Mouse (Mus musculus): ENCODE measurements around the gene Map10.

Gene Map10

DNA sequence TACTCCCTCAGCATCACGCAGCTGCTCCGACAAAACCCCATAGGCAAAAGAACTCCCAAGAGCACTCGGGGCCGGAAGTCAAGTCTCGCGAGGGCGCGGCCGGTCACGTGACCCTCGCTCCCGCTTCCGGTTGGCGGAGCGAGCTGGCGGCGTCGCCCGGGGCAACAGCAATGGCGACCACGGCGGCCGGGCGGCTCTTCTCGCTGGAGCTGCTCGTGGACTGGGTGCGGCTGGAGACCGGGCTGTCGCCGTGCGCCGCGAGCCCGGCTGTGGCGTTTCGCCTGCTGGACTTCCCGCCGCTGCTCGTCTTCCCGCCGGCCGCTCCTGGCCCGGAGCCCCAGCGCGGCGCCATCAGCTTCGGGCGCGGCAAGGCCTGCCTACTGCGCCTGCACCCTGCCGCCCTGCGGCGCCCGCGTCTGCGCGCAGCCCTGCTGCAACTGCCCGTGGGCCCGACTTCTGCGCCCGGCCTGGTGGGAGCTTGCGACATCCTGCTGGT is at the start of gene Map10:
TSS of gene Map10 (plus strand) at position 119 of the 496 bp plus-strand sequence.
- peak; percentile 77 for DNase-seq (ENCODE audit: low spot score)

- DNase-seq (ENCODE audit: low spot score): no peak
Measured at GRCm38 (mm10) chr8:125620301-125620700, 49.3 kb upstream of the Map10 start.

DNA sequence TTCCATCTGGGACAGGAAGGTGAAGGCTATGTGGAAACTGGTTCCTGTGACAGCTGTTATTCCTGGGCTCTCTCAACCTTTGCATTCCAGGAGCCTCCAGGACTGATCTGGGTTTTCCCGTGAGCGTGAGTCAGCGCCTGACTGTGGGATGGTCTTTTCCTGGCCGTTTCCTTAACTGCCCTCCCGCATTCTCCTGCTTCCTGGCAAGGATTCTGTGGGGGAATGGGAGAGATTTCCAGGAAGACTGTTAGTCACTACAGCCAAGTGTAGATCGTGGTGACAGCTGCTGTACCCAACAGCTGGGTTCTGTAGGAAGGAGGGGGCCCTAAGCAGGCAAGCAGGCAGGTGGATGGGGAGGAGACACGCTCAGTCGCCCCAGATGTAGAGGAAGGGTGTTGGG is 45.3 kb upstream of the Map10 start:
- DNase-seq (ENCODE audit: low spot score): no peak

DNA sequence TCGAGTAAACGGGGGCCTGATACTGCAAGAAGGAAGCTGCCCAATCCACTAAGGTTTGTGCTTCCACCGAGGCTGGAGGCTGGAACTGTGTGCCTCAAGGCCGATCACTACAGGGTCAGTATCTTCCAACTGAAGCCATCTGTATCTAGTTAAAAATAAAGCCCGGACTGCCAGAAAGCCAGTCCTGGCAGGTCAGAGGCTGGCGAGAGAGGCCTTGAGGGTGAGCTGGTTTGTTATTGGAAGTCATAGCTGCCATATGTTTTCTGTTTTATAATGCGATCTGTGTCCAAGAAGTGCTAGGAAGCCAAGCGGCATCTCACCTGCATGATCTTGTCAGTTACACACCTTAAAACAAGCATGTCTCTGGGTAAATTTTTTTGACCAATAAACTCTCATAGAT is 43.2 kb upstream of the Map10 start:
- no peak for DNase-seq (ENCODE audit: low spot score)

DNA sequence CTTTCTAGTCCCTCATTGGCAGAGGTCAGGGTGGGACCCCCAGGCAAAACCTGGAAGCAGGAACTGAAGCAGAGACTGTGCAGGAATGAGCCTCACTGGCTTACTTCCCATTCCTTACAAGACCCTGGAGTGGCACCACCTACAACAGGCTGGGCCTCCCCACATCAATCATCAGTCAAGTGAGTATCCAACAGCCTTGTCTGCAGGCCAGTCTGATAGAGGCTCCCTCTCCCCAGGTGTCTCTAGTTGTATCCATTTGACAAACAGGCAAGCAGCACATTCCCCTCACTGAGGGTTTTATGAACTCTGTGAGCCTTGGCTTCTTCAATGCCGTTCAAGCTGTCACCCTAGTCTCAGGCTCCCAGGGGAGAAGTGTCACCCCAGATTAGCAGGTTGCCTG is 40.8 kb upstream of the Map10 start:
- DNase-seq (ENCODE audit: low spot score): no peak

GRCm38 (mm10) chr8:125638411-125639058 is 31.1 kb upstream of the Map10 start:
- no peak for DNase-seq (ENCODE audit: low spot score)

GRCm38 (mm10) chr8:125639631-125640030 is 30.0 kb upstream of the Map10 start:
- DNase-seq (ENCODE audit: low spot score): no peak

DNA sequence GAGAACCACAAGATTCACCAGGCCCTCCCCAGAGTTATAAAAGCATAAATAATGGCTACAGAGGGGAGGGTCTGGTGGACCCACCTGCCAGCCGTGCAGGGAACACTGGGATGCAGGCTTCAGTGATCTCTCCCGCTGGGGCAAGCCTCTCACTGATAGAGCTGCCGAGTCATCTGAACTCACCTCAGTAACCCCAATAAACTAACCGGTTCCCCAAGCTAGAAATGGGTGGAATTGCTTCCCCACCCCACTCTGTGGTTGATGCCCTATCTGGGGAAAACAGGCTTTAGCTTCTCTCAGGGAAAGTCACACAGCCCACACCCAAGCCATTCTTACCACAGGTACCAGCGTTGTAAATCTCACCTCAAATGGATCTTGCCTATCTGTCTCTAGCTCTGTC is 28.9 kb upstream of the Map10 start:
- no peak for DNase-seq (ENCODE audit: low spot score)

- no peak for DNase-seq (ENCODE audit: low spot score)
Measured at GRCm38 (mm10) chr8:125641808-125642207, 27.8 kb upstream of the Map10 start.

DNA sequence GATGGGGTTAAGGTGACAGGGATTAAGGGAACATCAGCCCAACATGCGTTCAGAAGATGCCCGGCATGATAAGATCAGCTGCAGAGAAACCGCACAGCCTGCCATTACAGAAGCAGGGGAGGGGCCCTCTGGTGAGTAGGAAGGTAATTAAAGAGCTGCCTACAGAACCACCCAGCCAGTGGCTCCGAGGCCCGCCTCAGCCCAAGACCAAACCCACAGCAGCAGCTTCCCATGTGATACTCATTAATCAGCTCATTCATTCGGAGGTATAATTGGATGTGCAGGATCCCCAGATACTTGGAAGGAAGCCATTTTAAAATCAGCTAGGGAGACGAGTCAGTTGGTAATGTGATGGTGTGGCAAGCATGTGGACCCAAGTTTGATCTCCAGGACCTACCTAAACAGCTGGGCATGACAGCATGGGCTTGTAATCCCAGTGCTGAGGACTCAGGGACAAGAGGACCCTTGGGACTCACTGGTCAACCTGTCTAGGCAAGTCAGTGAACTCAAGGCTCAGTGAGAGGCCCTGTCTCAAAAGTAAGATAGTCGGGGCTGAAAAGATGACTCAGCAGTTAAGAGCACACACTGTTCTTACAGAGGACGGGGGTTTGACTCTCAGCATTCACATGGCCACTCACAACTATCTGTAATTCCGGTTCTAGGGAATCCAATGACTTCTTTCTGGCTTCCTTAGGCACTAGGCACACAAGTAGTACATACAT is 23.7 kb upstream of the Map10 start:
- DNase-seq (ENCODE audit: low spot score): no peak

GRCm38 (mm10) chr8:125649447-125649846 is 20.2 kb upstream of the Map10 start:
- no peak for DNase-seq (ENCODE audit: low spot score)

GRCm38 (mm10) chr8:125654821-125655220 is 14.8 kb upstream of the Map10 start:
- DNase-seq (ENCODE audit: low spot score): no peak

- no peak for DNase-seq (ENCODE audit: low spot score)
Measured at GRCm38 (mm10) chr8:125658508-125658907, 11.1 kb upstream of the Map10 start.

DNA sequence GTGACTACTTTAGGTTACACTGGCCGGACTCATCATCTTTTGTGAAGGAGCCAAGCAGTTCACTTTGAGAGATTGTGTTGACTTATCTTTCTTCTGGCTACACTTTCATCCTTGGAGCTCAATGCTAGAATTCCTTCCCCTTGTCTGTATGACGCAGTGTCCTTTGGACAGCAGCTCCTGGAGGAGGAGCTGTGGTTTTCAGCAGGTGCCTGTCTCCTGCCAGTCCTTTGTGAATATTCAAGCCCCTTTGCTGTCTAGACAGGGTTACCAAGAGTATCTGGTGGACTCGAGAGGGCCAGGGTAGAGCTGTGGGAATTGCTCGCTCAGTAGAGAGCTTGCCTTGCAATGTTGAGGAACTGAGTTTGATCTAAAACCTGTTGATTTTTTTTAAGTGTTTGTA is 10.7 kb upstream of the Map10 start:
- no peak for DNase-seq (ENCODE audit: low spot score)

- no peak for DNase-seq (ENCODE audit: low spot score)
Measured at GRCm38 (mm10) chr8:125660397-125660796, 9.2 kb upstream of the Map10 start.

DNA sequence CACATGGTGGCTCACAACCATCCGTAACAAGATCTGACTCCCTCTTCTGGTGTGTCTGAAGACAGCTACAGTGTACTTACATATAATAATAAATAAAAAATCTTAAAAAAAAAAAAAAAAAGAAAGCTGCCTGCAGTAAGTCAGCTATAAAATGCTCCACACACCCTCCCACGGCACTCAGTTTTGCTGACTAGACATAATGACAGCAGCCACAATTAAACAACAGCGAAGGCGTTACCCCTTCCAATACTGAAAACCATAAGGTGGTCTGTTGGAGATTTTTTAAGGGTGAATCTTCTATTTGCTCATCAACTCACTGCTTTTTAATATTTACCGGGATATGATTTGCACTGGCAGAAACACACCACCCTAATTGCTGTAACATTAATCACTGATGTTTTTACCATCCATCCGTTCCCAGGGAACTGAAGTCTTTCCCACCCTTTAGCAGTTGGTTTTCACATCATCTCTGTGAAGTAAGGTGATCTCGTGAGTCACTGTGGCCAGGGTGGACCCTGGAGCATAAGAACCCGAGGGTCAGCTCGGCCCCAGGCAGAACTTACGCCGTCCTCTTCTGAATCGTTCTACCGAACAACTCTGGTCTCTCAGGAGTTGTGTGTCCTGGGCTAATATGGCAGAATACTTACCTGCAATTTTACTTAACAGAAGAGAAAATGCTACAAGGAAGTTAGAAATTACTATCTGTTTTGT is 7.5 kb upstream of the Map10 start:
- no peak for DNase-seq (ENCODE audit: low spot score)

GRCm38 (mm10) chr8:125662669-125663048 is 7.0 kb upstream of the Map10 start:
- DNase-seq (ENCODE audit: low spot score): no peak

GRCm38 (mm10) chr8:125665183-125665875 is 4.3 kb upstream of the Map10 start:
- no peak for DNase-seq (ENCODE audit: low spot score)

DNA sequence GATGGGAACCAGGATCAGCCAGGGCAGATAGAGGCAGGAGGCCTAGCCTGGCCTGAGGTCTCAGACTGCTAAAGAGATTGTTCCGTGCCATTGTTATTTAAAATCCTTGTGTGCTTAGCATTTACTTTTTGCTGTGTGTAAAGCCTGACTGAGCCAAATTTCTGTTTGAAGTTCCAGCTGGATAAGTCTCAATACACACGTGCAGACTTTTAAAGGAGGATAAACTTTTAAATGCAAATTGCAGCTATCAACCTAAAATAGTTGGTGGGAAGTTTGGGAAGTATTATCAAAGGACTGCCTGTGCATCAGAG is 3.8 kb upstream of the Map10 start:
- DNase-seq (ENCODE audit: low spot score): no peak

- DNase-seq (ENCODE audit: low spot score): no peak
Measured at GRCm38 (mm10) chr8:125666201-125666600, 3.4 kb upstream of the Map10 start.

GRCm38 (mm10) chr8:125667248-125667647 is 2.4 kb upstream of the Map10 start:
- no peak for DNase-seq (ENCODE audit: low spot score)

DNA sequence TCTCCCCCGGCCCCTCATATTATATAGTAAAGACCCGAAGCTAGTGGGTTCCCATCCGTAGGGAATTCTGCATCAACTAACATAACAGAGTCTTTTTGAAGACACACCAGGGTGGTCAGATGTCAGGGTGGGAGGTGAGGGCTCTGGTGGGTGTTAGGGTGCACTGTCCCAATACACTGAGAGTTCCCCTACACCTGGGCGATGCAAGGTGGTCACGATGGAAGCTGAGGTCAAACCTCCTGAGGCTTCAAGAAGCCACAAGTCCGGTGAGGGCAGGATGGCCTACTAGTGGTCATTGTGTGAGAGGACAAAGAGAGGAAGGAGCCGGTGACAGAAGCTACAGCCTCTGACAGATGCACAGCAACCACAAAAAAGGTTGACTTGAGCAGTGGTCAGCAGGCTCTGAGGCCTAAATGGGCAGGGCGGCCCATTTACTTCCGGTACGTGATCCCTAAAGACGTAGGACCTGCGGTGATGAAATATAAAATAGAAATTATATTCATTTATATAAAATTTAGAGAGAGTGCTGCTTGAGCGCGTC is 389 bp upstream of the Map10 start:
- no peak for DNase-seq (ENCODE audit: low spot score)

Data from ovary, adult 18-20 months (tissue).